Mouse (Mus musculus) urinary bladder, postnatal 25 days (tissue): ENCODE results near the gene Syt1.

Experiments used
- DNase-seq: peaks from one replicate; pipeline ENCODE4 v3.0.0; 2022; ENCODE audit warnings: low spot score

Gene Syt1

DNA sequence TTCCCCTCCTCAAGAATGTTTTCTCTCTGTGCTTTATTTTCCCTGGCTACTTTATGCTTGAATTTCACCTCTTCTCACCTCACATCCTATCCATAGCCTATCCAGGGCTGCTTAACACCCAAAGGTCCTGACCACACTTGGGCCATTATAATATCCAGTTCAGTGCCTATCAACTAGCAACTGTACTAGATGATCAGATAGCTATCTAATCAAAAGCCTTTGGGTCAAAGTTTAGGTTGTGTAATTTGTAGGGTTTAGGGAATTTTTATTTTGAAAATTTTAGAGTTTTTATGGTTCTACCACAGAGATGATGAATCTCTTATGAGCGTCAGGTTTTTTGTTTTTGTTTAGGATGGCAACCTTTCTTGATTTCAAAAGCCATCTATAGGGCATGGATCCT, 125.0 kb downstream of the Syt1 start:
- DNase-seq: no peak

DNA sequence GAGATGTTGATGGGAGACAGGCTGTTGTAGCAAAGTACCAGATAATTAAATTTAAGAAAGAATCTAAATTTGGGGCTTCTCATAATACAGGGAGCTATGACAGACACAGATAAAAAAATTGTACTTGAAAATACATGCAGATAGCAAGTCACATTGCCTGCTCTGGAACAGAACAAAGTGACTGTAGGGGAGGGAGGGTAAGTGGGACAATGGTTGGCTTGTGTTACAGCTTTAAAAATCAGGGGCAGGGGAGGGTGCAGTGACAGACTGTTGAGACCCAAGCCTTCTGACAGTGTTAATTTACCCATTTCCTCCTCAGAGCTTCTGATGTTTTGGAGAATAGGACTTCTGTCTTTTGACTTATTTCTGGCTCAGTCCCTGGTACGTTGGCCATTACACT, 126.3 kb downstream of the Syt1 start:
- no peak for DNase-seq

DNA sequence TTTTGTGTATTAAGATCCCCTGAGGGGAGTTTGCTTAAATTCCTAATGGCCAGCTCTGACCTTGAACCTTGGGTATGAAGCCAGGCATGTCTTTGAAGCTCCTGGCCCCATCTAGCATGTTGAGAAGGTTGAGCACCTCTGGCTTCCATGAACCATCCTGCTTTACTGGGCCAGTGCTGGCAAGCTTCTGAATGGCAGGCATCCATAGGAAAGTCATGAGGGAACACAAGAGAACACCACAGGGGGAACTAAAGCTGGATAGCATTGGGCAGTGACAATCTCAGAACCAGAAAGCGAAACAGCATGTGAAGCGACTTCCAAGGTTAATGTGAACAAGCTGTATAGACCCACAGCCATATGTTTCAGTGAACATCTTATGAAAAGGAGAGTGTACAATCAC, 130.4 kb downstream of the Syt1 start:
- no peak for DNase-seq

DNA sequence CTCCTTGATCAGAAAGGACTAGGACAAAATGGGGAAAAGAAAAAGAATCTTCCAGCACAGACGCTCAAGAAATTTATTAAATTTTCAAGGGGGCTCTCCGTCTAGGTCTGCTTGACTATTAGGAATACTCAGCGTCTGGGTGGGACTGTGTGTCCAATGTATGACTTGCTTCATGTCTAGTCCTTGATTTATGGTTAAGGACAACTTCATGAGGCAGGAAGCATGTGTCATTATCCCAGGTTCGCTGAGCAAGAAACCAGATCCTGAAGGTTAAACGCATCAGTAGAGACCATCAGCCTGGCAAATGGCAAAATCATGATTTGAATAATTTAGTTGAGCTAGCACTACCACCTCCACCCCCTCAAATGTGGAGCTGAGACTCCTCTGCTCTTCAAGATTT, 135.1 kb downstream of the Syt1 start:
- no peak for DNase-seq

DNA sequence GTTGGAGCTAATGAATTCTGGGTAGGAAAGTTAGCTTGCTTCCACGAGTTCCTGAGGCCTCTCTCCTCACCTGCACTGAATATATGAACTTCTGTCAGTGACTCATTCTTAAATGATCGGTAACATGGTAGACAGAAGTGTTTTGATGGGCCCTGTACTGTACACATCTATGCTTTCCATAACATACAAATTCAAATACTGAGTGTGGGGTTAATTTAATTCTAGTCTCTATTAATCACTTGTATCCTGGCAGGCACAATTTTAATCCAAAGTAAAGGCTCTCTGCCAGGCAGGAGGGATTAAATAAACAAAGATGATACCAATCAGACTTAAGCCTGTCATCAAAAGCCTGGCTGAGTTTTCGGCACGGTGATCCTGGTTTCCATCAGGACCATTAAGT, 136.1 kb downstream of the Syt1 start:
- DNase-seq: no peak

DNA sequence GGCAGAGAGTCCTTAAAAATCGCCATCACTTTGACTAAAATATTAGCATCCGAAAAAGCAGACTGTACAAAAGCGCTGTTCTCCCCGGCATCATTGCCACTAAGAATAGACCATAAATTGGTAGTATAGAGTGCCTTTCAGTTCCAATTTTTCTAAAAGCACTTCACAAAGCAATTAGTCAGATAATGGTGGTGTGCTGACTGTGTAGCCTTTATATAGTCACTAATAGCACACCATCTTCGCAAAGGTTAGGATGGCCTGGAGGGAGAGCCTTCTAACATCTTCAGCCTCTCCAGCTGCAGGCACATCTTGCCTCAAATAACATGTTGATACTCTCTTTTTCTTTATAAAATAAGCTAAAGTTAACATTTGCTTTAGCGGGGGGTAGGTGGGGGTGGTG, 138.4 kb downstream of the Syt1 start:
- DNase-seq: no peak

DNA sequence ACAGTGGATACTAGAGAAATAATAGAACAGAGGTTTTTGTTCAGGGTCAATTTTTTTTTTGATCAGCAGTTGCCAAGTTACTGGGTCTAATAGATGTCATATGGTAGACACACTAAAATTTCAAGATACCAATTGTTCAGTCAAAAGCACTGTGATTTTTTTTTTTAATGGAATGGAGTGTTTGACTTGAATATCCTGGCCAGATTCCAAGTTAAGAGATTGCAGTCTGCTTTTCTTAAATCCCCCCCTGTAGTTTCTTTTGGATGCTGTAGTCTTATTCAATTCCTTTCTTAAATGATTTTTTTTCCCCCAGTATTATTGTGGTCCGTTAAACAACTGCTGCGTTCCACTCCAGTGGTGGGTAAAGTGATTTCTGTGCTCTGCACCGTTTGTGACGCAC, 140.2 kb downstream of the Syt1 start:
- DNase-seq: no peak

DNA sequence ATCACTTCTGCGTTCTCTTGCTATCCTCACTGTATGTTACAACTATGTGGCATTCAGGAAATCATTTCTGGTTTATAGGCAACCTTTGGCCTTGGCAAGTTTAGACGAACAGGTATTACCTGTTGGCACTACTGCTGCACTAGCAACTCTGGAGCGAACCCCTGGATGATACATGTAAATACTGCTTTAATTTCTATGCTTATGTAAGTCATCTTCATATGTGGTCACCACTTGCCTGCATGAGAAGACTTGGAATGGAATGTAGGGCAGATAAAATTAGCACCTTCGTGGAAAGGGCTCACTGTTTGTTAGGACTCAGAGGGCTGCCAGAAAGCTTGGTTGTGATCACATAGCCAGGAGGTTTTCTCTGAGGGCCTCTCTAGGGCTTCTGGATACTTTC, 142.6 kb downstream of the Syt1 start:
- DNase-seq: no peak

DNA sequence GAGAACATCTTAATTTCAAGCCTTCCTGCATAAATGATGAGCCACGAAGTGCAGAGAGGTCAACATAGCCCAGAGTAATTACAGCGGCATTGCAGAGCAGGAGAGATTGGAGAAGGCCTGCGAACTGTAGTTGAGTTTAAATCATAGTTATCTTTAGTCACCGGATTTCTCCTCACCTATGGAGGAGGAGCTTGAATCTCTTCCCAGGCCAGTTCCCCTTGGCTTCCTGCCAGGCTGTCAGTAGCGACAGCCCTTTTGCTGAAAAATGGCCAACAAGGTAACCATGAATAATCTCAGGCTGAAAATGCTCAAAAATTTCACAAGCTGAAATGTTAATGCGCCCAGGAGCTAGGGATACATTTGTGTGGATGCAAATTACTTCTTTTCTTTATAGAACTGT, 143.6 kb downstream of the Syt1 start:
- DNase-seq: no peak

DNA sequence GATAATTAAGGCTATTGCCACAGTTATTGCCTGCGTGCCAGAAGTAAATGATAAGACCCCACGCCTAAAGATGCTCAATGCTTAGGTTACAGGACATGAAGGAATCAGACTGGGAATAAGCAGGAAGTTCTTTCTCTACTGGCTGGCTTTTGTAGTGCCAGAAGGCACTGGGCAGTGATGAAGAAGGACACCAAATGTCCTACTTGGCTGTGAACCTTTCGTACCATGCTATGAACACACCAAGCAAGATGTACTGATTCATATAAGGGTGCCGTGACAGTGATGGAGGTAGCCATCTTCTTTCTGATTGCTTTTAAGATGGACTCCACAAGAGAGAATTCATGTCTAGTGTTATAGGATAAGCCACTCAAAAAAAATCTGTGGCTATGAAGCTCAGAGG, 145.2 kb downstream of the Syt1 start:
- DNase-seq: no peak

DNA sequence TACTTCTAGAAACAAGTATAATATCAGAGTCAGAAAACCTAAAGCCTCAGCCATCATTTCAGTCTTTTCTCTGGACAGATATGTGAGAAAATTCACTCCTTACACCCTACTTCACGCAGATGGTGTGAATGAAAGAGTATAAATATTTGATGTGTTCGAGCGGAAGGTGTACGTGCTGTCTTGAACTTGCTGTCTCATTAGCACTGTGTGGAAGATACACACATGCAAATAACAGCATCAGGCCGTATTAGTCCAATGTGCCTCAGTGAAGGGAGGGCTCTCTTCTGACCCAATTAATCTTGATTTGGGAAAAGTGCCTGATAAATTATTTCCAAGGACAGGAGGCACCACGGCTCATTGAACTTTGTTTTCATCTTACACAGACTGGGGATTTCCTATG, 154.8 kb downstream of the Syt1 start:
- DNase-seq: no peak

DNA sequence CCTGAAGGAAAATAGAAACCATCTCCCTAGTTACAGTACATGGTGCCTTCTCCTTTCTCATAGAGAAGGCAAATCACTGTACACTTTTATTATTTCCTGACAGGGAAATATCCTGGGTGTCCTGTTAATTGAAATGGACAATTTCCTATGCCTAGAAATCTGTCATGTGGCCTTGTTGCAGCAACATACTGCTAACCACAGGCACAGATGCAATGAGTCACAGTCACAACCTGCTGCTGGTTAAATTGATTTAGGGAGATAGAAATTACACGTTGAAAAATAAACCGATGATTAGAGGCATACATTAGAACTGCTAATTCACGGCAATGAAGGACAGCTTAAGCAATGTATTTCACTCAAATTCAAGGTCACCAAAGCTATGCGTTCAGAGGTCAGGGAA, 158.0 kb downstream of the Syt1 start:
- no peak for DNase-seq

DNA sequence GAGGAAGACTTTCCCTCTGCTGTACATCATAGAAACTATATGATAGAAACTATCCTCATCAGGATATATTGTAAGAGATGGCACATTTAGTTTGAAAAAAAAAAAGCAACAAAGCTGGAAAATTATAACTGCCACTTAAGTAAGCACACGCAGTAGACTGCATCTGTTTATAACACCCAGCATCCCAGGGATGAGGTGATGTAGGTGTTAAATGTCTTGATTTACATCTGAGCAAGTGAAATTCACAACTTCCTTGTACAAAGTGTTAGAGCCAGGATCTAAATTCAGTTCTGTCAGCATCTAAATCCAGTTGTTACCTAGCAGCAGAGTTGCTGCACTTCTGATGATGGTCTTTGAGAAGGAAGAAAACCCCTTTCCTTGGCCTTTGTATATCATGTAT, 173.3 kb downstream of the Syt1 start:
- DNase-seq: no peak

DNA sequence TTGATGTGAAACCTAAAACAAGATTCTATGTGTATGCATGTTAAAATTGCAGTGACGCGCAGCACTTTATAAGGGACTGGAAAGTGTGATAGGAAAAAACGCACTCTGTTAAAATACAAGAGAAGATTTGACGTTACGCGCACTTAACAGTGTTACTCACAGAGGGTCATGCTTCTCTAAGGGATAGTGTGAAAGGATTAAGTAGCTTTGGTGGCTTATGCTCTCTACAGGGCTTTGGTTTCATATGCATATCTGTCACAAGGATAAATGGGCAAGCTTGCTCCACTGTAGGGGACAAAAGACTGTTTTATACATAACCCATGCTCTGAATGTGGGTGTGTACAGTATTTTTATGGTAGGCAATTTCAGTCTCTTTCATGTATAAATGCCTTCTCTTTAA, 178.5 kb downstream of the Syt1 start:
- no peak for DNase-seq

DNA sequence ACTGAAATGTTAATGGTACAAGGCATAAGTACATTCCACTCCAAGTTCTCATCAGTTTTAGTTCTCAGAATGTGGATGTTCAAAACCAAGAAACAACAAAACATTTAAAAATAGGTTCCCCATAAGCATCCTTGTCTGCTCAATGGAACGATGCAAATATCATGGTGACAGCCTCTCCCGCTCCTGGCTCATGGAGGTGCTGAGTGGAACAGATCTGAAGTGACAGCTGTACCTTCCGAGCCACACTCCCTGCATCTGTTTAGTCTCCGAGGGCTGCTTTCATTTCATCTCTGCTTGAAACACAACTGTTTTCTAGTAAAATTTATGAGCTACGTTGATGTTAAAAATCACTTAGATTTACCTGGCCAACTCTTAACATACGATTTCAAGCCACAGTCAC, 179.0 kb downstream of the Syt1 start:
- DNase-seq: no peak

DNA sequence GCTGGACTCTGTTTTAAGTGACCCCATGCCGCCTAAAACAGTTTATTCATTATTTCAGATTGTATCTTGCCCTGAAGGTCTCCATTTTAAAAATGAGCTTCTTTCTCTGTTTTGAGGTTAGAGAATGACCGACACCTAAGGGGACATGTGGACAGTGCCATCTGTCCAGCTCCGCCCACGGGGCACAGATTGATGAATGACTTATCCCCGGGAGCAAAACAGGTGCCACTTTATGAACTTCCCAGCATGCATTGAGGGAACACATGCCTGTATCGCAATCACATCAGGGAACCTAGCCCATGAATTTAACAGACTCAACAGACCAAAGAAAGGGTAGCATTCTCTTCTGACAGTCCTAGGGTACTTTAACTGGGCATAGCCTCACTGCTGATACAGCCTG, 188.5 kb downstream of the Syt1 start:
- DNase-seq: no peak

DNA sequence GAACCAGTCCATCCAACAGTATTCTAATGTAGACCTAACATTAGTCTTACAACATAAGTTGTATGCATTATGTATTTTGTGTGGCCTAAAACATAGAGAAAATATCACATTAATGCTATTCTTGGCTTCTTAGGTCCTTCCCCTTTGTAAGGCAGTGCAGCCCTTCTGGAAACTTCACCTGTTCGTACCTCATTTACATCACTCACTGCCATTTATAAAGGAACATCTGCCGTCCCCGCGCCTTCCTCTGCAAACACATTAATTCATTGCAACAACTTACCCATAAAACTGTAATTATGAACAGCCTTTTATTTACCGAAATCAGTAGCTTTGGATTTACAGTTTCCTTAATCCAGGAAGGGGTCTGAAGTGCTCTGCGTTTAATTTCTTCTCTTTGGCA, 195.4 kb downstream of the Syt1 start:
- no peak for DNase-seq

DNA sequence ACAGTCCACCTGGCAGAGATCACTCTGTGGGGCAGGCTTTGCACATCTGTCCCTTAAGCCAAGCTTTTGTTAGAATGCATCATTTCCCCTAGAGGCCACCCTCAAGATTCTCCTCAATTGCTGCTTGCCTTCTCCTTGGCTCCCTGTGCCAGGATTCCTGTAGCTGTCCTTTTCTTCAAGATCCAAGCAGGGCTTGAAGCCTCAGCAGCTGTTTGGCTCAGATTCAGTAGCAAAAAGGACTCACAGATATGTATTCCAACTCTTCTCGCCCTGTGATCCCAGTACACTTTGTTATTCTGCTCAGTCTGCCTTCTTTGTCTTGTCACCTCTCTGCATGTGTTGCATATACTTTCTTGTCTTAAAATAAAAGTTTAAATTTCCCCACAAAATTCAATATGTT, 206.4 kb downstream of the Syt1 start:
- no peak for DNase-seq

DNA sequence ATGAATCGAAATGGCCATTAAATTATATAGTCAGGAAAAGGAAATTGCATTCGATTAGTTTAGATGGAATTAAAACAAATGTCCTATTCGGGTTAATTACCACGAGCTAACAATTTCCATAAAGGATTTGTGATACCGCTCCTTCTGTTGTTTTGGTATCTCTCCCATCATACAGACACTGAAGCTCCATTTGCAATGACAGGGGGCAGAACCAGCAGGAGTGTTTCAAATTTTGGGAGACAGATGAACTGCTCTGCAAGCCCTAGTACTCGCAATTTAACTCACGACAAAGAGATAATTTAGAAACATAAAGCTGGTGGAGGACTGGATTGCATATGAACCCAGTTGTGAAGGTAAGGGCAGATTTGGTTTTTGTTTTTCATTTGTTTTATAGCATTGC, 210.0 kb downstream of the Syt1 start:
- DNase-seq: no peak

DNA sequence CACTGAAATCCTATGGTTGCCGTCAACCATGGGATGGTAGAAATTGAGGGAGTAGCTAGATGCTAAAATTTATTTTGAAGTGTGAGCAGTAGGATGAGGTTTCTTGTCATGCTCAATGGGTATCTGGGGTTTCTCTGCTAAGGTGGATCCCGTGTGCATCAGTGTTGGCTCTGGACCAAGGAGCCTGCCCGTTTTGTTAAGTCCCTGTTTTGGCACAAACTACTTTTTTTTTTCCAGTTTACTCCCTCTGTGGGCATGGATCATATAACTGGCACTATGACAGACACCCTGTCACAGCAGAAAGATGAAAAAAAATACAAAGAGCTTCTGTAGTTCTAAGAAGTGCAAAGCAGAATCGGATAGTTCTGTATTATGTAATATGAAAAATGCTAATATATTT, 212.0 kb downstream of the Syt1 start:
- DNase-seq: no peak

DNA sequence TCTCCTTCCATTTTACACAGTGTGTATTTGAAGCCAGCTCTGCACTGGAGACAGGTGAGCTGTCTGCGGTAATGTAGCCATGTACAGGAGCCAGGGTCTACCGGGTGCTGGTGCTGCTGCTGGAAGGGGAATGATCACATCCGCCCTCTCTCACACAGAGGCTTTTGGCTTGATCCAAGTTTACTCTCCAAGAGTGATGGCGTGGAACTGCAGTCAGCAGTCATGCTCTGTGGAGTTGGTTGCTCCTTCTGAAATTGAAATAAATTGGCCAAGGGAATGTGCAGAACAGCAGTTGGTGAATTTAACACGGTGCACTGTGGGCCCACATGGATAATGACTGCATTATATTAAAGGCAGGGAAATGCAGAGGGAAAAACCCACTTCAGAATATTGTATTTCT, 228.0 kb downstream of the Syt1 start:
- no peak for DNase-seq

DNA sequence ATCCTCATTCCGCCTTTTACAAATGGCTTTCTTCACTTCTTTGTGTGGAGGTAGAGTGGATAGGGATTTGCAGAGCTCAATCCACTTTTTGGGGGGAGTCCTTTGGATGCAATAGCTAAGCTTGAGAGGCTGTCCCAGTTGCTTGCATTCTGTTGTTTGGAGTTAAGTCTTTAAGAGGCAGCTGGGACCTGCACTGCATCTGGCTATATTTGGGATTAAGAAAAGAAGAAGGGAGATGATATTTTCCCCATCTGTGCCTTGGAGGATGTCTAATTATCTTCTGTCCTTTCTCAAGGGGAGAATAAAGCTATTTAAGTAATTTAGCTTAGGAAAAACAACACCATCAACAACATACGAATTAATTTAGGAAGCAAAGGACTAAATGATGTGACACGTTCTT, 230.2 kb downstream of the Syt1 start:
- DNase-seq: no peak

DNA sequence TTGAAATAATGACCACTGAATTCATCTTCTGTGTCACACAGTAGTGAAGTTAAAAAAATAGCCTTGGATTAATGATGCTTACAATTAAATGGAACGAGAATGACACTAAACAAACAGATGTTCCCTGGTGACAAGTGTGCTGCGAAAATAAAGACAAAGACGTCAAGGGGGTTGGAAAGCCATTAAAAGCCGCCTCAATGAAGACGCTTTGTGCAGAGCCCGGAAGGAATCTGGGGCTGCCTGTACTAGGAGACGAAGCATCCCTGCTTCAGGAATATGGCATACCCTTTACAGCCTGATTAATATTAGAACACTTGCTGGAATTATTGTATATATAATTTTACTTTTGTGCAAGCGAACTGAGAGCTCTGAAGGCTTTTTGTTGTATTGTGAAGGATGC, 234.0 kb downstream of the Syt1 start:
- no peak for DNase-seq

DNA sequence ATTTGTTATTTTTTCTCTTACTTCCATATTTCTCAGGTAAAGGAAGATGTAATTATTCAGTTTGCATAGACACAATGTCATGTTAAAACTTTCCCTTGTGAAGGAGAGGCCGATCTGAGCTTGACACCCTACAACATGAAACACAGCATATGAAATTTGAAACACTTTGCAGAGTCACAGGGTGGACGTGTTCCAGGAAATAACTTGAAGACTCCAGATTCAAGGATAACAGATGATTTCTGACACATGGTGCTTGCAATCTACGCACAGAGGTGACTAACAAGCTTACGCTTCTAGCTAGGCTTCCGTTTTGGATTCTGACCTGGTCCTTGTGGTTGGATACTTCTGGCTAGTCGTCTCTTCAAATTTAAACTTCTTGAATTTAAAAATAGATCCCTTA, 239.7 kb downstream of the Syt1 start:
- no peak for DNase-seq

DNA sequence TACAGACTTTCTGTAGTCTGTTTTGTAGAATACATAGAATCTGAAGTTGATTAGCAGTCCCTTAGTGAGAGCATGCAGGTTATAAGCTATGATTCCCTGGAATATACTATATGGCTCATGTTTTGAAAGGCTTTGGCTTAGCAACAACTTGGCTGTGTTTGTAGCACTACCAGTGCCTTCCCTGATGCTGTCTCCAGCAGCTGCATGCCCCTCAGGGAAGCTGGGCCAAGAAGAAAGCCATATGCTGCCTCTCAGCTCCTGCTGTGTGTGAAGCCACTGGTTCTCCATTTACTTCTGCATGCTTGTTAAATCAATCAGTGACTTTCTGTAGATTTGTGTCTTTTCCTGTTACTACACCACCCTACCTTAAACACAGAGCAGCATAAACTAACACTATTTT, 245.2 kb downstream of the Syt1 start:
- DNase-seq: no peak

DNA sequence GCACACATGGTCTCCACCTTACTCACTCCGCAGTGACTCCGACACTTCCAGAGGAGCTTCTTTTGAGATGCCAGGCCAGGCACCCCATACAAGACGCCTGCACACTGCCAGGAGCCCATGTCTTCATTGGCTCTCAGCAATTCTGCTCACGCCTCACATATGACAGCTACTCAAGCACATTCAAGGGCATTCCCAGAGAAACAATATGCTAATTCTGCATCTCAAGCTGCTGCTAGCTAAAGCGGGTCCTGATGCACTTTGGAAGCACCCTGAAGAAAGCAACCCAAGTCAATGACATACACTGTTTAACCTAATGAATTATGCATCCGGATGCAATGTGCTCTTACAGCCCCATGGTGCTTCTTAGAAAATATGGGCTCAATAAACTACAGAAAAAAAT, 247.1 kb downstream of the Syt1 start:
- no peak for DNase-seq
